11 mouse cellular contexts compared by ENCODE assay signal in the genomic region with DNA sequence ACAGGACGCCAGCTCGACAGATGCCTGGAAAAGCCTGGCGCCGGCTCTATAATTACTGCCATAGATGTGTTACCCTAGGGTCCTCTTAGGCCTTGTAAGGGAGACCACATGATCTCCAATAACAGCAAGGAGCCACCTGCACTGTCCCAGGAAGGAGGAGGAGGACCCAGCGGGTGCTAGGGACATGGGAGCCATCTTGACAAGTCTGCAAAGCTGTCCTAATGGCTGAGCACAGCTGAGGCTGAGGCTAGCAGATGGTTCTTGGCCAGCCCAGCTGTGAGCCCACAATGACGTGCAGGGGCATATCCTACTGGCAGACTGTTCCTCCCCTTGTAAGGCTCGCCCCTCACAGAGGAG. TPM values are rescaled to one million over a fixed set of nuclear protein-coding genes. Genes with fewer than 3 reads are reported as not detected.
A peak's percentile ranks its signal among the peaks of the same experiment; 100 is the strongest.
DNase-seq lines count a peak whose midpoint lies in the region; ATAC-seq and TF ChIP-seq lines count a peak whose summit lies in the region.
"Had no signal": no experiment of that assay in that cellular context is flagged by ENCODE, and none has a peak within 500 bp of the region (broad histone marks: within the 10 kb centered on the region; RNA-seq: fewer than 3 reads in every experiment).

No protein-coding gene starts in this region.

- no peaks in the 10 kb centered on the region for H3K9me3 ChIP-seq in neural tube, embryonic 11.5 days (ENCODE audit: control insufficient read depth, low read length)
- H3K9me3 ChIP-seq in liver, embryonic 15.5 days (replicated peaks) = no peaks in the 10 kb centered on the region
- no peaks in the 10 kb centered on the region for H3K9me3 ChIP-seq in stomach, embryonic 16.5 days (replicated peaks; ENCODE audit: control insufficient read depth, low read length)

- intact Hi-C loops in gastrocnemius, adult 2 months (cut with DNase I) = loop anchor here (2.0 to 10.0 kb wide), 4 partner anchors 27 to 237 kb away; partner anchors contain the start of gene Taf1c

- ATAC-seq in neural tube, embryonic 11.5 days (ENCODE audit: insufficient read depth, low FRiP score, low TSS enrichment) = no peak
- ATAC-seq in liver, embryonic 15.5 days (ENCODE audit: insufficient read depth) = no peak
- no peak for ATAC-seq in stomach, embryonic 16.5 days (ENCODE audit: insufficient read depth, low FRiP score)

- H3K27ac ChIP-seq in gastrocnemius, adult 2 months = peak overlapping the region; percentile 92
- H3K27ac ChIP-seq in neural tube, embryonic 11.5 days (ENCODE audit: low read depth, low read length) = no peak overlapping the region
- H3K27ac ChIP-seq in liver, embryonic 15.5 days (replicated peaks) = no peak overlapping the region
- peak overlapping the region; percentile 65 for H3K27ac ChIP-seq in stomach, embryonic 16.5 days (ENCODE audit: low read length)

- no peaks in the 10 kb centered on the region for H3K36me3 ChIP-seq in neural tube, embryonic 11.5 days (ENCODE audit: control insufficient read depth, insufficient read depth, low read length)
- H3K36me3 ChIP-seq in liver, embryonic 15.5 days (replicated peaks) = peaks cover 30% of the 10 kb centered on the region
- no peaks in the 10 kb centered on the region for H3K36me3 ChIP-seq in stomach, embryonic 16.5 days (ENCODE audit: control insufficient read depth, insufficient read depth, low read length)

- H3K4me1 ChIP-seq in neural tube, embryonic 11.5 days (ENCODE audit: control insufficient read depth, insufficient read depth, low read length) = 0 out of 2 replicates have a peak, but pooled peaks cover 2% of the 10 kb centered on the region
- H3K4me1 ChIP-seq in liver, embryonic 15.5 days (replicated peaks) = peaks cover 38% of the 10 kb centered on the region
- H3K4me1 ChIP-seq in stomach, embryonic 16.5 days (ENCODE audit: control insufficient read depth, insufficient read depth, low read length) = peaks cover 19% of the 10 kb centered on the region

- no peak for DNase-seq in gastrocnemius, adult 2 months
- DNase-seq in gastrocnemius, postnatal 4 days (ENCODE audit: low spot score in 2 of 2) = no peak
- DNase-seq in neural tube, embryonic 11.5 days (ENCODE audit: low spot score) = peak; percentile 51
- no peak for DNase-seq in neural tube, embryonic 10.5 days (ENCODE audit: extremely low spot score, low spot score)
- DNase-seq in spleen, postnatal 10 days (ENCODE audit: low spot score in 2 of 2) = no peak
- DNase-seq in cerebellum, postnatal 4 days (ENCODE audit: low spot score in 2 of 2) = no peak
- DNase-seq: thymus, adult 18-20 months had no signal

- no peaks in the 10 kb centered on the region for H3K27me3 ChIP-seq in neural tube, embryonic 11.5 days (ENCODE audit: control insufficient read depth, insufficient read depth, low read length)
- H3K27me3 ChIP-seq in liver, embryonic 15.5 days = no peaks in the 10 kb centered on the region
- no peaks in the 10 kb centered on the region for H3K27me3 ChIP-seq in stomach, embryonic 16.5 days (ENCODE audit: control insufficient read depth, insufficient read depth, low read length)

- no peak for TF ChIP-seq CTCF in gastrocnemius, adult 2 months (IDR thresholded peaks at IDR 0.05)

- peak overlapping the region; percentile 78 for H3K4me3 ChIP-seq in gastrocnemius, adult 2 months
- H3K4me3 ChIP-seq in neural tube, embryonic 11.5 days (ENCODE audit: low read depth, low read length) = no peak overlapping the region
- peak overlapping the region; percentile 55 for H3K4me3 ChIP-seq in liver, embryonic 15.5 days (replicated peaks)
- H3K4me3 ChIP-seq in stomach, embryonic 16.5 days (replicated peaks; ENCODE audit: low read length) = no peak overlapping the region

- no peak overlapping the region for H3K4me2 ChIP-seq in neural tube, embryonic 11.5 days (ENCODE audit: low read depth)
- H3K4me2 ChIP-seq in liver, embryonic 15.5 days = peak overlapping the region; percentile 51
- peak overlapping the region; percentile 49; the same call in 1 of the 2 replicates for H3K4me2 ChIP-seq in stomach, embryonic 16.5 days (ENCODE audit: low read depth, low read length)

- no peak overlapping the region for H3K9ac ChIP-seq in neural tube, embryonic 11.5 days (ENCODE audit: low read length)
- 0 out of 2 replicates have a peak overlapping the region, but pooled peaks have one; percentile 6 for H3K9ac ChIP-seq in liver, embryonic 15.5 days
- H3K9ac ChIP-seq in stomach, embryonic 16.5 days (ENCODE audit: low read length) = no peak overlapping the region

- WGBS in neural tube, embryonic 11.5 days = 56% methylated on average over 7 of the region's 7 CpGs
- 66% methylated on average over 7 of the region's 7 CpGs for WGBS in liver, embryonic 15.5 days (ENCODE audit: insufficient replicate concordance)
- 66% methylated on average over 7 of the region's 7 CpGs for WGBS in stomach, embryonic 16.5 days

RNA-seq across cellular contexts. Expression of gene Osgin1, which starts 5.9 kb away (rescaled TPM):
- total RNA-seq in gastrocnemius, adult 2 months (2021) = 10 to 100 TPM in 1 of 2 experiments, 1 to 10 TPM in 1; 9.3 to 19.7 TPM
- 1 to 10 TPM; 2.2 to 3.8 TPM for total RNA-seq in gastrocnemius, postnatal 4 days (2021)
- polyA plus RNA-seq in neural tube, embryonic 11.5 days (2014; fragmentation: Nextera tagmentation; extraction: Ambion mirVana) = 0.27 and 0.76 TPM in 2 replicates
- 41.2 and 49.7 TPM in 2 replicates for polyA plus RNA-seq in liver, embryonic 15.5 days (2015; fragmentation: Nextera tagmentation; extraction: Ambion mirVana)
- 10.2 and 11.0 TPM in 2 replicates for polyA plus RNA-seq in stomach, embryonic 16.5 days (2015; fragmentation: Nextera tagmentation; extraction: Ambion mirVana)

RNA-seq across cellular contexts. Expression of gene Necab2, which starts 6.6 kb away (rescaled TPM):
- total RNA-seq in gastrocnemius, adult 2 months (2021) = not detected
- under 1 TPM; 0.59 to 0.78 TPM for total RNA-seq in gastrocnemius, postnatal 4 days (2021)
- 11.5 and 11.8 TPM in 2 replicates for polyA plus RNA-seq in neural tube, embryonic 11.5 days (2014; fragmentation: Nextera tagmentation; extraction: Ambion mirVana)
- not detected in 2 replicates for polyA plus RNA-seq in liver, embryonic 15.5 days (2015; fragmentation: Nextera tagmentation; extraction: Ambion mirVana)
- 0.74 and 1.5 TPM in 2 replicates for polyA plus RNA-seq in stomach, embryonic 16.5 days (2015; fragmentation: Nextera tagmentation; extraction: Ambion mirVana)
- total RNA-seq: neutrophil, adult 5-6 weeks had no signal
- polyA plus RNA-seq: heart, postnatal 0 days had no signal

RNA-seq across cellular contexts. Expression of gene Mlycd, which starts 45.2 kb away (rescaled TPM):
- total RNA-seq in gastrocnemius, adult 2 months (2021) = 100 to 1,000 TPM in 1 of 2 experiments, 10 to 100 TPM in 1; 78.9 to 103 TPM
- total RNA-seq in gastrocnemius, postnatal 4 days (2021) = 10 to 100 TPM; 66.5 to 68.1 TPM
- polyA plus RNA-seq in neural tube, embryonic 11.5 days (2014; fragmentation: Nextera tagmentation; extraction: Ambion mirVana) = 9.7 and 11.5 TPM in 2 replicates
- 11.5 and 12.4 TPM in 2 replicates for polyA plus RNA-seq in liver, embryonic 15.5 days (2015; fragmentation: Nextera tagmentation; extraction: Ambion mirVana)
- polyA plus RNA-seq in stomach, embryonic 16.5 days (2015; fragmentation: Nextera tagmentation; extraction: Ambion mirVana) = 12.5 and 13.5 TPM in 2 replicates

Comparison
In these comparisons a context has a peak if more than half of its experiments do, and no peak if none do; other contexts are left out.
1. H3K27ac ChIP-seq: peak in gastrocnemius, adult 2 months (single experiment) and stomach, embryonic 16.5 days (single experiment); none in neural tube, embryonic 11.5 days (single experiment) and liver, embryonic 15.5 days (single experiment).
2. H3K4me3 ChIP-seq: peak in gastrocnemius, adult 2 months (single experiment) and liver, embryonic 15.5 days (single experiment); none in neural tube, embryonic 11.5 days (single experiment) and stomach, embryonic 16.5 days (single experiment).